Mouse (Mus musculus) neural tube, embryonic 11.5 days (tissue): Measurements from ENCODE around the gene Tnpo3. TPM values are rescaled to one million over a fixed set of nuclear protein-coding genes. Genes with fewer than 3 reads are reported as not detected.
A peak's percentile ranks its signal among the peaks of the same experiment; 100 is the strongest.

Experiments
- ATAC-seq: fragments of 200-750 bp; cut with Nextera tagmentation; 2 replicates; pipeline ENCODE4 v1.8.0; 2017; ENCODE audit warnings: moderate number of reproducible peaks, mild to moderate bottlenecking, moderate TSS enrichment, moderate library complexity; ENCODE audit not compliant: insufficient read depth, low FRiP score, low TSS enrichment
- DNase-seq: peaks from one replicate; pipeline ENCODE4 v3.0.0-alpha.2; 2015; ENCODE audit warnings: low spot score
- H3K27ac ChIP-seq: fragments of 300-500 bp; sonication (generic); 2 replicates; pipeline ENCODE4 v1.5.1; 2014; ENCODE audit warnings: low read depth, mild to moderate bottlenecking, low read length
- H3K27me3 ChIP-seq: fragments of 300-500 bp; sonication (generic); 2 replicates; pipeline ENCODE4 v1.6.1; 2014; ENCODE audit warnings: mild to moderate bottlenecking, low read length, mixed read lengths; ENCODE audit not compliant: control insufficient read depth, insufficient read depth
- H3K36me3 ChIP-seq: fragments of 300-500 bp; sonication (generic); 2 replicates; pipeline ENCODE4 v1.6.1; 2014; ENCODE audit warnings: mild to moderate bottlenecking, low read length, moderate library complexity, mixed read lengths; ENCODE audit not compliant: control insufficient read depth, insufficient read depth
- H3K4me1 ChIP-seq: fragments of 300-500 bp; sonication (generic); 2 replicates; pipeline ENCODE4 v1.6.1; 2014; ENCODE audit warnings: low read length, mixed read lengths; ENCODE audit not compliant: control insufficient read depth, insufficient read depth
- H3K4me2 ChIP-seq: fragments of 300-500 bp; sonication (generic); 2 replicates; pipeline ENCODE4 v1.6.1; 2014; ENCODE audit warnings: low read depth, mild to moderate bottlenecking, moderate library complexity
- H3K4me3 ChIP-seq: fragments of 300-500 bp; sonication (generic); 2 replicates; pipeline ENCODE4 v1.5.1; 2014; ENCODE audit warnings: low read depth, low read length
- H3K9ac ChIP-seq: fragments of 300-500 bp; sonication (generic); 2 replicates; pipeline ENCODE4 v1.6.1; 2014; ENCODE audit warnings: mild to moderate bottlenecking, low read length
- H3K9me3 ChIP-seq: fragments of 300-500 bp; sonication (generic); 2 replicates; pipeline ENCODE4 v1.6.1; 2016; ENCODE audit warnings: low read length; ENCODE audit not compliant: control insufficient read depth
- WGBS: fragments of 180-500 bp; shearing (Covaris S2); extraction: QIAGEN DNeasy Blood & Tissue Kit; methylation state at CpG from one replicate; pipeline ENCODE4 v1.1.7; 2014; 5-methylcytosine and 5-hydroxymethylcytosine counted together
- polyA plus RNA-seq: library from polyadenylated mRNA; unstranded; fragments of >200 nt; fragmentation: Nextera tagmentation; extraction: Ambion mirVana; gene quantifications from 2 replicates; pipeline ENCODE4 v1.2.1, GENCODE M21; 2014

Tnpo3 gene
- polyA plus RNA-seq, 1 experiment from 2014 or later, result 118 TPM

DNA sequence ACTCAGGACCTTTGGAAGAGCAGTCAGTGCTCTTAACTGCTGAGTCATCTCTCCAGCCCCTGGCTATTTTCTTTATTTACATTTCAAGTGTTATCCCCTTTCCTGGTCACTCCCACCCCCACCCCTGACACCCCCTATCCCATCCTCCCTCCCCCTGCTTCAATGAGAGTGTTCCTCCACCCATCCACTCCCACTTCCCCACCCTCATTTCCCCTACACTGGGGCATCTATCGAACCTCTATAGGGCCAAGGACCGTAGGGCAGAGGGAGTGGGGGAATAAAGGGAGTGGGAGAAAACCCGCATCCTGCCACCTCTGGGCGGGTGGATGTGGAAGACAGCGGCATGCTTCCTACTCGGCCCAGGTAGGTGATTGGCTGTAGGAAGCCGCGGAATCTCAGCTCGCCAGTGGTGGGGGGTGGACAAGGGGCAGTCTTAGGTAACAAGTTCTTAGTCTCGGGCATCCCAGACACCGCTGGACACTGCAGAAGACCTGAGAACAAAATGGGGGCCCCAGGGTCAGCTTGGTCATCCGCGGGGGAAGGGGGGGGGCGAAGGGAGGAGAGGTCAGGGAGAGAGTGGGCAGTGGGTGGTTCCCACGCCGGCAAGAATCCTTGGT is 29.3 kb upstream of the Tnpo3 start:
- ATAC-seq (no peak), DNase-seq (no peak)
- Histone ChIP-seq H3K4me2 (no peak overlapping the region), H3K36me3 (no peaks in the 10 kb centered on the region), H3K9me3 (no peaks in the 10 kb centered on the region), H3K9ac (no peak overlapping the region), H3K4me1 (no peaks in the 10 kb centered on the region), H3K4me3 (no peak overlapping the region), H3K27ac (no peak overlapping the region), H3K27me3 (no peaks in the 10 kb centered on the region)
- WGBS, result 13% methylated on average over 16 of the region's 16 CpGs

DNA sequence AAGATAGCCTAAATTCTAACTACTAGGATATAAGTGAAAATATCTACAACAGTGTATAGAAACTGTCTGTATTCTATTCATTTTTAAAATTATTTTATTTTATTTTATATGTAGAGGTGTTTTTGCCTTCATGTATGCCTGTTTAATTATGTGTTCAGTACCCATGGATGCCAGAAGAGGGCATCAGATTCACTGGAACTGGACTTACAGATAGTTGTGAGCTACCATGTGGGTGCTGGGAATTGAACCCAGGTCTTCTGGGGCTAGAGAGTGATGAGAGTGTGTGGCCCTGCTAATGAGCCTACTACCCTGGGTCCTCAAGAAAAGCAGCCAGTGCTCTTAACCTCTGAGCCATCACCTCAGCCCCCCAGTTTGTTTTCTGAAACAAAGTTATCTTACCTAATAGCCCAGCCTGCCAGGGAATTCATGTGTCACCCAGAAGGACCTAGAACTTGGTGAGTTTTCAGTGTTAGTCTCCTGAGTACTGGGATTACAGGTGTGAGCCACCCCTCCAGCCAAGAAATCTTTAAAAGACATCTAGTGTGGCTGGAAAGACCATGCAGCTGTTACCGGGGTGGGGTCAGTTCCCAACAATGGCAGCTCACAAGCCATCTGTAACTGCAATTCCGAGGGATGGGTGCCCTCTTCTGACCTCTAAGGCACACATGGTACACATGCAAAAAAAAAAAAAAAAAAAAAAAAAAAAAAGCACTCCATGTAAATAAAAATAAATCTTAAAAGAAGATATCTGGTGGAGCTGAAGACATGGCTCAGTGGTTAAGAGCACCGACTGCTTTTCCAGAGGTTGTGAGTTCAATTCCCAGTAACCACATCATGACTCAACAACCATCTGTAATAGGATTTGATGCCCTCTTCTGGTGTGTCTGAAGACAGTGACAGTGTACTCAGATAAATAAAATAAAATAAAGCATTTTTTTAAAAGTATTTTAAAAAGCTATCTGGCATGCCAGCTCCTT is 28.0 kb upstream of the Tnpo3 start:
- H3K36me3 ChIP-seq, result no peaks in the 10 kb centered on the region
- no peak for ATAC-seq
- 81% methylated on average over 3 of the region's 3 CpGs for WGBS

DNA sequence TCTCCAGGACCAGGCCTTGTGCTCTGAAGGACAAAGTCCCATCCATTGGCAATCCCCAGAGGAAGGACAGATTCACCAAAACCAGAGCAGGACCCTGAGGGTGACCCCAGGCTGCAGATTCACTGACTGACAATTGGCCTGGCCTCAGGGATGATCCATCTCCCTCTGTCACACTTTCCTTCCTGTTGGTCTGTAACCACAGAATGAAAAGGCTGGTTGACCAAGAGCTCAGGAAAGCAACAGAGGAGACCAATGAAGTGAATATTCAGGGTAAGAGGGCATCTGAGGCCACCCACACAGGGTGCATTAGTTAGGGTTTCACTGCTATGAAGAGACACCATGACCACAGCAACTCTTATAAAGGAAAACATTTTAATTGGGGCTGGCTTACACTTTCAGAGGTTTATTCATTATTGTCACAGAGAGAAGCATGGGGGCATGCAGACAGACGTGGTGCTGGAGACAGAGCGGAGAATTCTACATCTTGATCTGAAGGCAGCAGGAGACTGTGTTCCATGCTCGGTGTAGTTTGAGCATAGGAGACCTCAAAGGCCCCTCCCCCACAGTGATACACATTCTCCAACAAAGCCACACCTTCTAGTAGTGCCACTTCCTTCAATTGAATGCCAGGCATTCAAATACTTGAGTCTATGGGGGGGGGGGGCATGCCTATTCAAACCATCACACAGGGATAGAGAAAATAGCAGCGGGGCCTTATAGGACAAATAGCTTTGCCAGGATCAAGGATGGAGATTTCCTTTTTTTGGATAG is 26.8 kb upstream of the Tnpo3 start:
- H3K4me2 ChIP-seq, result no peak overlapping the region
- no peak overlapping the region for H3K27ac ChIP-seq
- no peaks in the 10 kb centered on the region for H3K9me3 ChIP-seq
- DNase-seq (no peak), ATAC-seq (no peak)
- H3K27me3 ChIP-seq, result no peaks in the 10 kb centered on the region
- H3K4me3 ChIP-seq, result no peak overlapping the region
- H3K36me3 ChIP-seq, result no peaks in the 10 kb centered on the region
- no peak overlapping the region for H3K9ac ChIP-seq
- WGBS, result 79% methylated on average over 4 of the region's 4 CpGs
- H3K4me1 ChIP-seq, result no peaks in the 10 kb centered on the region

More for the DNA sequence above, 28.0 kb upstream of the Tnpo3 start:
- DNase-seq, result no peak
- no peak overlapping the region for H3K27ac ChIP-seq
- no peaks in the 10 kb centered on the region for H3K27me3 ChIP-seq
- H3K9me3 ChIP-seq, result no peaks in the 10 kb centered on the region
- H3K9ac ChIP-seq, result no peak overlapping the region
- no peak overlapping the region for H3K4me3 ChIP-seq
- no peak overlapping the region for H3K4me2 ChIP-seq
- no peaks in the 10 kb centered on the region for H3K4me1 ChIP-seq

DNA sequence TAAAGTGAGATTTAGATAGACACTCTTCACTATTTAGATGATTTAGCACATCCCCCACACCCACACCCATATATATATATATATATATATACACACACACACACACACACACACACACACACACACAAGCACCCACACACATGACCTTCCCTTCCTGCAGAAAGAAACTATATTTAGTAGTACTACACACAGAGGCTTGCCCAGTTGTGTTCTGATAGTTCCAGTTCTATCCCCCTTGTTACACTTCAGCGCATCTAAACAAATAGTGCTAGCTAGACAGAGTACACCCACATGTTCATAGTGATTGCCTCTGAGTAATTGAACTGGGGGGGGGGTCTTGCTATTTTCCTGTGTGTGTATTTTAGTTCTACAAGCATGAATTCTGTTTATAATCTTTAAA is 24.9 kb upstream of the Tnpo3 start:
- ATAC-seq (no peak), DNase-seq (no peak)
- Histone ChIP-seq H3K27ac (no peak overlapping the region), H3K4me3 (no peak overlapping the region), H3K9ac (no peak overlapping the region), H3K4me2 (no peak overlapping the region), H3K4me1 (no peaks in the 10 kb centered on the region), H3K9me3 (no peaks in the 10 kb centered on the region), H3K27me3 (no peaks in the 10 kb centered on the region), H3K36me3 (no peaks in the 10 kb centered on the region)
- 100% methylated on average over 1 of the region's 1 CpGs for WGBS

DNA sequence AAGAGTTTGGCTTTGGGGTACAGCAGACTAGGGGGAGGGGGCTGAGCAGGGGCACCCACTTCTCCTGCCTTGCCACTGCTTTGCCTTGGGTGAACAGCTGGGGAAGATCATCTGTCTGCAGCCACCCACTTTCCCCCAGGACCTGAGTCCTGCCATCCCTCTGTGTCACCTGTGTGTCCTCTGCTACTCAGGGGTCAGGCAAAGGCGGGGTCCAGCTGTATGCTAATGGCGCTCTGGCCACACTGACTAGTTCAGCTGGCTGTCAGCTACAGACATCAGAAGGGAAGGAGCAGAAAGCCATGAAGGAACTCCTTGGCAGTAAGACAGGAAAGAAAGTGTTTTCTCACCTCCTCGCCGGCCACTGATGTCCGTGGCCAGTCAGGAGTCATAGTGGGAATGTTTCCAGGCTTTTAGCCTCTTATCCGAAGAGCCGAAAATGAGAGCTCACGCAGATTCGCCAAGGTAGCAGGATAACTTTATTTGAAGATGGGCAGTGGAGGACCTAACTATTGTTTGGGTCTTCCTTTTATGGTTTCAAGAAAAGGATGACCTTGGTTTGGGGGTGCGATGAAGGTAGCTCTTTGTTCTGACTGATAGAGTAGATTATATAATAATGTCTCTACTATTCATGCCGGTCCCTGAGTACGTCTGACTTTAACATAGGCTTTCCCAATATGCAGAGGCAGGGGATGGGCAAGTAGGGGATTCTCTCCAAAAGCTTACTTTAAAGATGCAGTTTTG is 23.0 kb upstream of the Tnpo3 start:
- WGBS, result 54% methylated on average over 12 of the region's 12 CpGs
- ATAC-seq, result no peak
- Histone ChIP-seq H3K9ac (no peak overlapping the region), H3K9me3 (no peaks in the 10 kb centered on the region), H3K36me3 (no peaks in the 10 kb centered on the region), H3K4me3 (no peak overlapping the region), H3K27ac (no peak overlapping the region), H3K4me2 (no peak overlapping the region), H3K27me3 (no peaks in the 10 kb centered on the region), H3K4me1 (no peaks in the 10 kb centered on the region)
- peak; percentile 25 for DNase-seq

DNA sequence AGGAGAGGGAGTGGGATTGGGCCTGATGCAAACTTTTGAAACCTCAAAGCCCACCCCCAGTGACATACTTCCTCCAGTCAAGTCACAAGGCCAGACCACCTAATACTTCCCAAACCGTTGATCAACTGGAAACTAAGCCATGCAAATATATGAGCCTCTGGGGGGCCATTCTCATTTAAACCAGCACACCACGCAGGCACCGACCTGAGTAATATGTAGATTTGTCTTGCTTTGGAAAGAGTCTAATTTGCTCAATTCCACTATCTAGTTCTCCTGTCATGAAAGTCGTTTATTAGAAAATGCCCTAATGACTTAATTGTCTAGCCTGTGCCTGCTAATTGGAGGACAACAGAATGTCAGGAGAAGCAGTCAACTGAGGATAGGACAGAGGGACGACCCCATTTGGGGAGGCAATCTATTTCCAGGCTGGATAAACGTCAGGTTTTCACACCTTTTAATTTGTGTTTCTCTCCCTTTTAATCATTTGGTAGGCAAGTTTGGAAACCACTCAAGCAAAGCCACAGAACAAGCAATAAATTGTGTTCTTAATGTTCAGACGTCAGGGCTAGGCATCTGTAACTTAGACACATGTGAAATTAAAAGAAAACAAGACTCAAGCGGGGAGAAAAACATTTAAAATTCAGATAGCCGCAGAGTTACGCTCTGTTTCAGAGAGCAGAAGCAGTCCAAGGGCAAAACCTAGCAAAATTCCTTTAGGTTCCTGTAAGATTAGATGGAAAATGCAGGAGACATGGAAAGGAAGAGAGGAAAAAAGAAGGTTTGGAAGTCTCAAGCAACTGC is 22.3 kb upstream of the Tnpo3 start:
- Histone ChIP-seq H3K9me3 (no peaks in the 10 kb centered on the region), H3K27me3 (no peaks in the 10 kb centered on the region), H3K36me3 (no peaks in the 10 kb centered on the region), H3K4me3 (no peak overlapping the region), H3K4me2 (no peak overlapping the region), H3K4me1 (no peaks in the 10 kb centered on the region), H3K9ac (no peak overlapping the region), H3K27ac (no peak overlapping the region)
- DNase-seq (no peak), ATAC-seq (no peak)
- WGBS, result 22% methylated on average over 10 of the region's 10 CpGs

DNA sequence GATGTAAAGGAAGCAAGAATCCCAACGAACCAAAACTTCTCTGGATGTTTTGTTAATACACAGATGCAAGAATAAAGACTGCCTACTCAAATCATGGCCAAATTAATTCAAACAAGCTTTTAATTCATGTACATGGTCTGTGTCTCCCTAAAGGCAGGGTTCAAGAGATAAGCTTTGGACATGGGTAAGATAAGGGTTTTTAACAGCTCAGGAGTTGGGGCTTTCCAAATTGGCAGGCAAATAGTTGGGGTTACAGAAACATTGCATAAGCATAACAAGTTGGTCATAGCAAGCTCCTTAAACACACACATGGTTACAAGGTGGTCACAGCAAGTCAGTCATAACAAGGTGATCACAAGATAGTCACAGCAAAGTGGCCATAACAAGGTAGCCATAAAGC is 20.5 kb upstream of the Tnpo3 start:
- DNase-seq (no peak), ATAC-seq (no peak)
- no peak overlapping the region for H3K9ac ChIP-seq
- no peak overlapping the region for H3K4me2 ChIP-seq
- WGBS, result 84% methylated on average over 1 of the region's 1 CpGs
- no peaks in the 10 kb centered on the region for H3K27me3 ChIP-seq
- no peaks in the 10 kb centered on the region for H3K36me3 ChIP-seq
- H3K27ac ChIP-seq, result no peak overlapping the region
- no peak overlapping the region for H3K4me3 ChIP-seq
- H3K9me3 ChIP-seq, result no peaks in the 10 kb centered on the region
- H3K4me1 ChIP-seq, result no peaks in the 10 kb centered on the region

DNA sequence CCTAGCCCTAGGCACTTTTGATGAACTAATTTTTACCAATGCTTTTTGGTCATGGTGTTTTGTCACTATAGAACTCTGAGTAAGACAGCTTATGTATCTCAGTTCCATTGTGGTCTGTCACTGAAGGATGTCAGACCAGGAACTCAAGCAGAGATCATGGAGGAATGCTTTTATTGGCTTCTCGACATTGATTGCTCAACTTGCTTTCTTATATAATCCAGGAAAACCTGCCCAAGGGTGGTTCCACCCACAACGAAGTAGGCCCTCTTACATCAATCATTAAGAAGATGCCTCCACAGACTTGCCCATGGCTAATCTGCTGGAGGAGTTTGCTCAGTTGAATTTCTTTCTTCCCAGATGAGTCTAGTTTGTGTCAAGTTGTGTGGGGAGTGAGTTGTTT is 18.1 kb upstream of the Tnpo3 start:
- Histone ChIP-seq H3K4me3 (no peak overlapping the region), H3K9me3 (no peaks in the 10 kb centered on the region), H3K36me3 (no peaks in the 10 kb centered on the region), H3K27me3 (no peaks in the 10 kb centered on the region), H3K4me2 (no peak overlapping the region), H3K27ac (no peak overlapping the region), H3K4me1 (no peaks in the 10 kb centered on the region), H3K9ac (no peak overlapping the region)
- no peak for ATAC-seq
- no peak for DNase-seq
- WGBS, result 76% methylated on average over 2 of the region's 2 CpGs
